Comparison of ENCODE assay signal across 11 mouse cellular contexts in genomic region chr5:140794753-140795152, GRCm38 (mm10). TPM values are rescaled to one million over a fixed set of nuclear protein-coding genes. Genes with fewer than 3 reads are reported as not detected.
DNase-seq lines count a peak whose midpoint lies in the region; ATAC-seq and TF ChIP-seq lines count a peak whose summit lies in the region.
"Had no signal": no experiment of that assay in that cellular context is flagged by ENCODE, and none has a peak within 500 bp of the region (broad histone marks: within the 10 kb centered on the region; RNA-seq: fewer than 3 reads in every experiment).

No protein-coding gene starts in this region.

- WGBS in heart, adult 2 months, result 23% methylated on average over 3 of the region's 3 CpGs
- WGBS in liver, embryonic 14.5 days (ENCODE audit: insufficient replicate concordance), result 30% methylated on average over 3 of the region's 3 CpGs
- WGBS in midbrain, embryonic 13.5 days, result 64% methylated on average over 3 of the region's 3 CpGs

- ATAC-seq in liver, embryonic 14.5 days (ENCODE audit: insufficient read depth), result 0 out of 2 replicates have a peak, but pooled peaks have one; percentile 6
- no peak for ATAC-seq in frontal cortex, adult (ENCODE audit: low TSS enrichment)
- ATAC-seq in midbrain, embryonic 13.5 days, result no peak

- H3K9ac ChIP-seq in heart, adult 2 months (ENCODE audit: low read depth, low read length), result no peak overlapping the region
- no peak overlapping the region for H3K9ac ChIP-seq in liver, embryonic 14.5 days (replicated peaks)
- H3K9ac ChIP-seq in midbrain, embryonic 13.5 days (replicated peaks), result no peak overlapping the region; the same call in 1 of the 2 replicates

- no peak overlapping the region for H3K4me3 ChIP-seq in heart, adult 2 months
- no peak overlapping the region for H3K4me3 ChIP-seq in brown adipose tissue, adult 24 weeks (ENCODE audit: insufficient read depth, low read depth, low read length)
- H3K4me3 ChIP-seq in liver, embryonic 14.5 days (ENCODE audit: insufficient read depth in 1 of 2, low read depth in 2 of 2, low read length in 2 of 2), result no peak overlapping the region
- no peak overlapping the region for H3K4me3 ChIP-seq in midbrain, embryonic 13.5 days (replicated peaks)

- no peaks in the 10 kb centered on the region for H3K27me3 ChIP-seq in heart, adult 2 months (ENCODE audit: control insufficient read depth, insufficient read depth, low read length)
- no peaks in the 10 kb centered on the region for H3K27me3 ChIP-seq in liver, embryonic 14.5 days (ENCODE audit: control insufficient read depth, insufficient read depth, low read length)
- H3K27me3 ChIP-seq in midbrain, embryonic 13.5 days, result no peaks in the 10 kb centered on the region

- TF ChIP-seq POLR2A in heart, adult 2 months (IDR thresholded peaks at IDR 0.05; ENCODE audit: insufficient read depth, low read depth, low read length), result no peak; the same call in 1 of the 2 replicates

- H3K27ac ChIP-seq in heart, adult 2 months, result peak overlapping the region; percentile 81
- 0 out of 2 replicates have a peak overlapping the region, but pooled peaks have one; percentile 62 for H3K27ac ChIP-seq in brown adipose tissue, adult 24 weeks (replicated peaks; ENCODE audit: low read depth, low read length)
- no peak overlapping the region; the same call in 1 of the 2 replicates for H3K27ac ChIP-seq in liver, embryonic 14.5 days
- no peak overlapping the region for H3K27ac ChIP-seq in midbrain, embryonic 13.5 days

- peaks cover 29% of the 10 kb centered on the region for H3K36me3 ChIP-seq in heart, adult 2 months (ENCODE audit: control insufficient read depth, insufficient read depth, low read length)
- H3K36me3 ChIP-seq in liver, embryonic 14.5 days (replicated peaks; ENCODE audit: control insufficient read depth, insufficient read depth, low read depth), result no peaks in the 10 kb centered on the region
- H3K36me3 ChIP-seq in midbrain, embryonic 13.5 days, result no peaks in the 10 kb centered on the region

- no peak for TF ChIP-seq CTCF in heart, adult 2 months (IDR thresholded peaks at IDR 0.05)
- no peak for TF ChIP-seq CTCF in liver, embryonic 14.5 days (IDR thresholded peaks at IDR 0.05; ENCODE audit: low read depth)

- H3K9me3 ChIP-seq in liver, embryonic 14.5 days (ENCODE audit: control insufficient read depth, low read length), result no peaks in the 10 kb centered on the region
- no peaks in the 10 kb centered on the region for H3K9me3 ChIP-seq in midbrain, embryonic 13.5 days

- H3K4me1 ChIP-seq in heart, adult 2 months (ENCODE audit: control insufficient read depth, insufficient read depth, low read length), result peaks cover 49% of the 10 kb centered on the region
- peaks cover 56% of the 10 kb centered on the region for H3K4me1 ChIP-seq in brown adipose tissue, adult 24 weeks (ENCODE audit: control insufficient read depth, insufficient read depth, insufficient read length, low read length)
- peaks cover 48 to 76% of the 10 kb centered on the region in 2 experiments for H3K4me1 ChIP-seq in liver, embryonic 14.5 days (replicated peaks; ENCODE audit: control insufficient read depth in 2 of 2, insufficient read depth in 2 of 2, low read length in 1 of 2)
- peaks cover 70% of the 10 kb centered on the region for H3K4me1 ChIP-seq in midbrain, embryonic 13.5 days (replicated peaks)

- intact Hi-C loops in heart, adult 2 months (cut with DNase I), result loop anchor here (5.0 kb wide), 1 partner anchor 33 kb away; no protein-coding TSS in a partner anchor
- intact Hi-C loops in heart, postnatal 25 days (cut with DNase I), result no loop called here
- intact Hi-C loops in heart, postnatal 10 days (cut with DNase I), result loop anchor here (5.0 kb wide), 1 partner anchor 42 kb away; no protein-coding TSS in a partner anchor

- no peaks in the 10 kb centered on the region for H3K79me2 ChIP-seq in heart, adult 2 months (replicated peaks; ENCODE audit: control insufficient read depth, insufficient read depth, low read length)

- no peak overlapping the region for H3K4me2 ChIP-seq in liver, embryonic 14.5 days (ENCODE audit: low read depth)
- H3K4me2 ChIP-seq in midbrain, embryonic 13.5 days (replicated peaks), result no peak overlapping the region

- DNase-seq in heart, adult 2 months, result peak; percentile 48 to 62
- no peak for DNase-seq in heart, postnatal 25 days (ENCODE audit: low spot score)
- DNase-seq in heart, postnatal 10 days, result peak; percentile 59 to 64
- no peak for DNase-seq in liver, embryonic 14.5 days (ENCODE audit: low read depth in 3 of 3, low spot score in 3 of 3)
- no peak for DNase-seq in embryo, embryonic 10.5 days (ENCODE audit: low spot score)
- DNase-seq: gastrocnemius, postnatal 10 days; lung, postnatal 14 days; right cerebral cortex, postnatal 25 days had no signal

- TF ChIP-seq EP300 in heart, adult 2 months (IDR thresholded peaks at IDR 0.05; ENCODE audit: insufficient read depth, low read depth, low read length), result 0 out of 2 replicates have a peak, but pooled peaks have one; percentile 72
- no peak for TF ChIP-seq EP300 in liver, embryonic 14.5 days (IDR thresholded peaks at IDR 0.05; ENCODE audit: low read depth)

RNA-seq across cellular contexts. Expression of gene Gna12, which starts 35.5 kb away (rescaled TPM):
- total RNA-seq in heart, adult 2 months (2021), result 100 to 1,000 TPM; 118 to 136 TPM
- 117 and 136 TPM in 2 replicates for polyA plus RNA-seq in heart, adult 2 months (2012; rRNA removed)
- 10 to 100 TPM; 89.2 to 97.2 TPM for total RNA-seq in heart, postnatal 25 days (2021)
- polyA plus RNA-seq in brown adipose tissue, adult 24 weeks (2012; ENCODE audit: insufficient read depth, insufficient read length, missing spikeins), result 44.5 and 61.4 TPM in 2 replicates
- 10 to 100 TPM; 87.4 to 89.9 TPM for total RNA-seq in heart, postnatal 10 days (2021)
- 14.2 and 17.0 TPM in 2 replicates for polyA plus RNA-seq in liver, embryonic 14.5 days (2012; rRNA removed)
- polyA plus RNA-seq in liver, embryonic 14.5 days (2014; fragmentation: Nextera tagmentation; extraction: Ambion mirVana), result 5.4 and 9.6 TPM in 2 replicates
- 12.0 and 12.1 TPM in 2 replicates for polyA plus RNA-seq in midbrain, embryonic 13.5 days (2015; fragmentation: Nextera tagmentation; extraction: Ambion mirVana)

Comparison
In these comparisons a context has a peak if more than half of its experiments do, and no peak if none do; other contexts are left out.
1. DNase-seq: peak in heart, adult 2 months (2 of 2) and heart, postnatal 10 days (2 of 2); none in heart, postnatal 25 days (single experiment), liver, embryonic 14.5 days (0 of 3) and embryo, embryonic 10.5 days (single experiment).
2. H3K27ac ChIP-seq: peak in heart, adult 2 months (single experiment) and brown adipose tissue, adult 24 weeks (single experiment); none in liver, embryonic 14.5 days (single experiment) and midbrain, embryonic 13.5 days (single experiment).